Mouse (Mus musculus) v-Abl transformed pro-B cells (cell line): ENCODE measurements around the gene Spdef.

Source experiments
- in situ Hi-C, 2 experiments: fragments of 400-800 bp; cut with MboI; formaldehyde crosslinking; loops; one replicate each; pipeline ENCODE4 v1.15.1; 2025; ENCODE audit not compliant: unreplicated experiment in 2 of 2

Spdef gene

GRCm38 (mm10) chr17:27728770-27729169, at the start of gene Spdef:
Gene Spdef (minus strand): TSS chr17:27728955.
- in situ Hi-C loops: no loop called here

GRCm38 (mm10) chr17:27777823-27778222, 49.1 kb upstream of the Spdef start:
- in situ Hi-C loops: no loop called here

GRCm38 (mm10) chr17:27774198-27774597, 45.4 kb upstream of the Spdef start:
- in situ Hi-C loops: loop anchor here in 1 of 2 experiments (25.0 kb wide), 1 partner anchor 237 kb away; no protein-coding TSS in a partner anchor

- in situ Hi-C loops: loop anchor here in 1 of 2 experiments (25.0 kb wide), 1 partner anchor 234 kb away; no protein-coding TSS in a partner anchor
Measured at GRCm38 (mm10) chr17:27771616-27772015, 42.9 kb upstream of the Spdef start.

GRCm38 (mm10) chr17:27768817-27769542, 40.2 kb upstream of the Spdef start:
- in situ Hi-C loops: loop anchor here (5.0 to 25.0 kb wide), 5 partner anchors 117 to 234 kb away; partner anchors contain the start of gene AI413582 (in 1 of the 2)

- in situ Hi-C loops: loop anchor here (5.0 to 25.0 kb wide), 5 partner anchors 115 to 233 kb away; partner anchors contain the start of gene AI413582 (in 1 of the 2)
Measured at GRCm38 (mm10) chr17:27767543-27767942, 38.8 kb upstream of the Spdef start.

- in situ Hi-C loops: loop anchor here (5.0 to 25.0 kb wide), 5 partner anchors 115 to 232 kb away; partner anchors contain the start of gene AI413582 (in 1 of the 2)
Measured at GRCm38 (mm10) chr17:27767120-27767519, 38.4 kb upstream of the Spdef start.

- in situ Hi-C loops: loop anchor here (5.0 to 25.0 kb wide), 5 partner anchors 113 to 230 kb away; partner anchors contain the start of gene AI413582 (in 1 of the 2)
Measured at GRCm38 (mm10) chr17:27765066-27765465, 36.3 kb upstream of the Spdef start.

GRCm38 (mm10) chr17:27764453-27764852, 35.7 kb upstream of the Spdef start:
- in situ Hi-C loops: loop anchor here (10.0 to 25.0 kb wide), 3 partner anchors 200 to 230 kb away; partner anchors contain the start of gene AI413582 (in 1 of the 2)

GRCm38 (mm10) chr17:27762884-27763283, 34.1 kb upstream of the Spdef start:
- in situ Hi-C loops: loop anchor here (10.0 to 25.0 kb wide), 3 partner anchors 198 to 228 kb away; partner anchors contain the start of gene AI413582 (in 1 of the 2)

GRCm38 (mm10) chr17:27761639-27762336, 33.0 kb upstream of the Spdef start:
- in situ Hi-C loops: loop anchor here (10.0 to 25.0 kb wide), 3 partner anchors 197 to 227 kb away; partner anchors contain the start of gene AI413582 (in 1 of the 2)

- in situ Hi-C loops: loop anchor here (10.0 to 25.0 kb wide), 3 partner anchors 195 to 225 kb away; partner anchors contain the start of gene AI413582 (in 1 of the 2)
Measured at GRCm38 (mm10) chr17:27760169-27760568, 31.4 kb upstream of the Spdef start.

- in situ Hi-C loops: loop anchor here in 1 of 2 experiments (25.0 kb wide), 1 partner anchor 214 kb away; no protein-coding TSS in a partner anchor
Measured at GRCm38 (mm10) chr17:27751314-27752202, 22.8 kb upstream of the Spdef start.

GRCm38 (mm10) chr17:27750451-27750942, 21.7 kb upstream of the Spdef start:
- in situ Hi-C loops: loop anchor here in 1 of 2 experiments (25.0 kb wide), 1 partner anchor 213 kb away; no protein-coding TSS in a partner anchor

GRCm38 (mm10) chr17:27748123-27748522, 19.4 kb upstream of the Spdef start:
- in situ Hi-C loops: no loop called here

- in situ Hi-C loops: no loop called here
Measured at GRCm38 (mm10) chr17:27746446-27746845, 17.7 kb upstream of the Spdef start.

- in situ Hi-C loops: no loop called here
Measured at GRCm38 (mm10) chr17:27740961-27741360, 12.2 kb upstream of the Spdef start.

GRCm38 (mm10) chr17:27734344-27735073, 5.8 kb upstream of the Spdef start:
- in situ Hi-C loops: no loop called here

- in situ Hi-C loops: no loop called here
Measured at GRCm38 (mm10) chr17:27732694-27733093, 3.9 kb upstream of the Spdef start.
